Mouse (Mus musculus) spleen, adult 2 months (tissue): ENCODE results near the gene Oard1. TPM values are rescaled to one million over a fixed set of nuclear protein-coding genes. Genes with fewer than 3 reads are reported as not detected.

Experiments
- DNase-seq, 2 experiments: peaks; one replicate each; pipeline versions ENCODE4 v3.0.0 to v3.0.0-alpha.2; 2012 to 2021; ENCODE audit warnings: low spot score in 2 of 2, low read depth in 1 of 2
- H3K27ac ChIP-seq: fragments of 200-500 bp; 2 replicates; pipeline ENCODE4 v1.5.1; 2012; ENCODE audit warnings: low read length, inconsistent platforms; ENCODE audit not compliant: insufficient read depth
- H3K27me3 ChIP-seq: fragments of 200-500 bp; 2 replicates; pipeline ENCODE4 v1.6.1; 2012; ENCODE audit warnings: mild to moderate bottlenecking, moderate library complexity, low read length, inconsistent platforms; ENCODE audit not compliant: control insufficient read depth, insufficient read depth
- H3K36me3 ChIP-seq: fragments of 200-500 bp; 2 replicates; pipeline ENCODE4 v1.6.1; 2012; ENCODE audit warnings: mild to moderate bottlenecking, low read length, inconsistent platforms; ENCODE audit not compliant: control insufficient read depth, insufficient read depth
- H3K4me1 ChIP-seq: fragments of 200-500 bp; 2 replicates; pipeline ENCODE4 v1.6.1; 2011; ENCODE audit warnings: inconsistent platforms; ENCODE audit not compliant: control insufficient read depth, insufficient read depth, insufficient read length
- H3K4me3 ChIP-seq: fragments of 200-500 bp; 2 replicates; pipeline ENCODE4 v1.5.1; 2011; ENCODE audit warnings: mild to moderate bottlenecking, inconsistent platforms; ENCODE audit not compliant: insufficient read depth, insufficient read length; ENCODE audit errors: extremely low read depth
- CTCF ChIP-seq: fragments of 200-500 bp; IDR thresholded peaks from 2 replicates; pipeline ENCODE4 v1.5.1; 2011; ENCODE audit warnings: mild to moderate bottlenecking, inconsistent platforms; ENCODE audit not compliant: insufficient read depth, insufficient read length, insufficient replicate concordance; ENCODE audit errors: extremely low read depth
- POLR2A ChIP-seq: fragments of 200-500 bp; IDR thresholded peaks from 2 replicates; pipeline ENCODE4 v1.6.1; 2011; ENCODE audit warnings: low read depth, low read length, inconsistent platforms
- WGBS: fragments of 180-500 bp; shearing (Covaris S2); methylation state at CpG from one replicate; pipeline ENCODE4 v1.1.7; 2018; 5-methylcytosine and 5-hydroxymethylcytosine counted together
- polyA plus RNA-seq: library from polyadenylated mRNA; depleted of rRNA; stranded (reverse); fragments of >200 nt; gene quantifications from 2 replicates; pipeline ENCODE4 v1.2.3, GENCODE M21; 2012; rRNA removed

The Oard1 gene
- polyA plus RNA-seq, result 6.6 and 7.7 TPM in 2 replicates

GRCm38 (mm10) chr17:48409380-48410298 is at the start of gene Oard1, which contains the start of gene Nfya:
Gene Oard1, plus strand, starts transcription at chr17:48410014.
Gene Nfya, minus strand, starts transcription at chr17:48409906.
- TF ChIP-seq CTCF, result no peak
- peak; percentile 33 for TF ChIP-seq POLR2A
- Histone ChIP-seq H3K4me3 (peak within 1 kb of the TSS; percentile 88), H3K4me1 (peaks cover 6% of the 10 kb centered on the region), H3K27me3 (no peaks in the 10 kb centered on the region), H3K27ac (peak within 1 kb of the TSS; percentile 99), H3K36me3 (peaks cover 11% of the 10 kb centered on the region)
- under 1% methylated on average over 84 of the region's 84 CpGs for WGBS
- peak; percentile 99 to 100 for DNase-seq

GRCm38 (mm10) chr17:48360462-48360861 is 49.4 kb upstream of the Oard1 start:
- WGBS, result 12% methylated on average over 4 of the region's 4 CpGs

GRCm38 (mm10) chr17:48362346-48362745 is 47.5 kb upstream of the Oard1 start:
- Histone ChIP-seq H3K4me3 (no peak overlapping the region), H3K4me1 (no peaks in the 10 kb centered on the region), H3K27me3 (no peaks in the 10 kb centered on the region), H3K27ac (no peak overlapping the region), H3K36me3 (no peaks in the 10 kb centered on the region)
- no peak for TF ChIP-seq CTCF
- no peak for TF ChIP-seq POLR2A
- DNase-seq, result no peak
- WGBS, result 60% methylated on average over 3 of the region's 3 CpGs

More at GRCm38 (mm10) chr17:48360462-48360861, 49.4 kb upstream of the Oard1 start:
- Histone ChIP-seq H3K36me3 (no peaks in the 10 kb centered on the region), H3K4me3 (no peak overlapping the region), H3K4me1 (no peaks in the 10 kb centered on the region), H3K27ac (no peak overlapping the region), H3K27me3 (no peaks in the 10 kb centered on the region)
- DNase-seq, result no peak
- TF ChIP-seq CTCF (no peak), POLR2A (no peak)

- no peak overlapping the region for H3K4me3 ChIP-seq
- DNase-seq, result no peak
- WGBS, result 87% methylated on average over 8 of the region's 8 CpGs
- H3K36me3 ChIP-seq, result no peaks in the 10 kb centered on the region
- TF ChIP-seq POLR2A (no peak), CTCF (no peak)
- H3K27ac ChIP-seq, result no peak overlapping the region
- no peaks in the 10 kb centered on the region for H3K27me3 ChIP-seq
- H3K4me1 ChIP-seq, result no peaks in the 10 kb centered on the region
Observed at GRCm38 (mm10) chr17:48362966-48363365, 46.8 kb upstream of the Oard1 start.

- 82% methylated on average over 6 of the region's 6 CpGs for WGBS
- Histone ChIP-seq H3K27me3 (no peaks in the 10 kb centered on the region), H3K4me3 (no peak overlapping the region), H3K4me1 (no peaks in the 10 kb centered on the region), H3K36me3 (no peaks in the 10 kb centered on the region), H3K27ac (no peak overlapping the region)
- no peak for DNase-seq
- TF ChIP-seq CTCF, result no peak
- no peak for TF ChIP-seq POLR2A
Observed at GRCm38 (mm10) chr17:48363421-48363965, 46.3 kb upstream of the Oard1 start.

GRCm38 (mm10) chr17:48365511-48366155 is 44.2 kb upstream of the Oard1 start:
- DNase-seq, result no peak
- 91% methylated on average over 9 of the region's 9 CpGs for WGBS
- H3K27ac ChIP-seq, result no peak overlapping the region
- H3K4me3 ChIP-seq, result no peak overlapping the region
- no peaks in the 10 kb centered on the region for H3K27me3 ChIP-seq
- no peaks in the 10 kb centered on the region for H3K36me3 ChIP-seq
- no peaks in the 10 kb centered on the region for H3K4me1 ChIP-seq
- TF ChIP-seq POLR2A, result no peak
- no peak for TF ChIP-seq CTCF

- Histone ChIP-seq H3K36me3 (no peaks in the 10 kb centered on the region), H3K27ac (no peak overlapping the region), H3K4me3 (no peak overlapping the region), H3K27me3 (no peaks in the 10 kb centered on the region), H3K4me1 (no peaks in the 10 kb centered on the region)
- no peak for DNase-seq
- no peak for TF ChIP-seq CTCF
- TF ChIP-seq POLR2A, result no peak
- WGBS, result 96% methylated on average over 5 of the region's 5 CpGs
Observed at GRCm38 (mm10) chr17:48366806-48367205, 43.0 kb upstream of the Oard1 start.
